Mouse (Mus musculus): Measurements from ENCODE around the gene Gm28845. TPM values are rescaled to one million over a fixed set of nuclear protein-coding genes. Genes with fewer than 3 reads are reported as not detected.
A peak's percentile ranks its signal among the peaks of the same experiment; 100 is the strongest.

Gene Gm28845
- polyA plus RNA-seq, 1 experiment from 2014 or later = not detected

GRCm38 (mm10) chr1:65137560-65137959 lies 18.2 kb upstream of the Gm28845 start:
- DNase-seq (ENCODE audit: low spot score) = no peak
- no peak for ATAC-seq
- Histone ChIP-seq H3K4me2 (ENCODE audit: low read length) (no peak overlapping the region), H3K9ac (ENCODE audit: low read length) (no peak overlapping the region), H3K27me3 (replicated peaks; ENCODE audit: control insufficient read depth, insufficient read depth, low read length) (no peaks in the 10 kb centered on the region), H3K36me3 (ENCODE audit: control insufficient read depth, insufficient read depth, low read length) (no peaks in the 10 kb centered on the region), H3K4me1 (ENCODE audit: control insufficient read depth, insufficient read depth, low read length) (no peaks in the 10 kb centered on the region), H3K27ac (ENCODE audit: low read depth, low read length) (no peak overlapping the region), H3K4me3 (ENCODE audit: low read depth, low read length) (no peak overlapping the region), H3K9me3 (replicated peaks; ENCODE audit: control insufficient read depth, low read length) (no peaks in the 10 kb centered on the region)
- 86% methylated on average over 6 of the region's 6 CpGs for WGBS

GRCm38 (mm10) chr1:65132833-65133232 lies 13.5 kb upstream of the Gm28845 start:
- WGBS = 85% methylated on average over 1 of the region's 1 CpGs
- Histone ChIP-seq H3K9me3 (replicated peaks; ENCODE audit: control insufficient read depth, low read length) (no peaks in the 10 kb centered on the region), H3K4me3 (ENCODE audit: low read depth, low read length) (no peak overlapping the region), H3K36me3 (ENCODE audit: control insufficient read depth, insufficient read depth, low read length) (no peaks in the 10 kb centered on the region), H3K27me3 (replicated peaks; ENCODE audit: control insufficient read depth, insufficient read depth, low read length) (no peaks in the 10 kb centered on the region), H3K27ac (ENCODE audit: low read depth, low read length) (no peak overlapping the region), H3K4me1 (ENCODE audit: control insufficient read depth, insufficient read depth, low read length) (no peaks in the 10 kb centered on the region), H3K9ac (ENCODE audit: low read length) (no peak overlapping the region), H3K4me2 (ENCODE audit: low read length) (no peak overlapping the region)
- DNase-seq (ENCODE audit: low spot score) (no peak), ATAC-seq (no peak)

DNA sequence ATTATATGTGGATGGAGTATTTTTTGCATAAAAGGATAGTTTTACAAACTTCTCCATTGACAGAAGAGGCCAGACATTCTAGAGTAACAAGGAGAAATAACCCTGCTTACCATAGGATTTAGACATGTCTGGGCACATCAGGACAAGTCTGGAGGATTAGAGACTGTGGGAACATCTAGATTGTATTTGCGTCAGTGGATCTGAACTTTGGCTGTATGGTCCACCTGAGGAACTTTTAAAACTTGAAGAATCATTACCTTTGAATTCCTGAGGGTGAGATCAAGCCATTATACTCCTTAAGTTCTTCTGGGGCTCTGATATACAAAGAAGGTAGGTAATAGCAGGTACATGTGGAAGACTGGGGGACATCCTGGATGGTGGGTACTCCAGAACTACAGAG lies 12.3 kb upstream of the Gm28845 start:
- DNase-seq (ENCODE audit: low spot score) = no peak
- no peak overlapping the region for H3K4me2 ChIP-seq (ENCODE audit: low read length)
- H3K9ac ChIP-seq (ENCODE audit: low read length) = no peak overlapping the region
- H3K36me3 ChIP-seq (ENCODE audit: control insufficient read depth, insufficient read depth, low read length) = no peaks in the 10 kb centered on the region
- no peaks in the 10 kb centered on the region for H3K27me3 ChIP-seq (replicated peaks; ENCODE audit: control insufficient read depth, insufficient read depth, low read length)
- no peak for ATAC-seq
- WGBS = 97% methylated on average over 1 of the region's 1 CpGs
- H3K4me3 ChIP-seq (ENCODE audit: low read depth, low read length) = no peak overlapping the region
- no peaks in the 10 kb centered on the region for H3K4me1 ChIP-seq (ENCODE audit: control insufficient read depth, insufficient read depth, low read length)
- no peaks in the 10 kb centered on the region for H3K9me3 ChIP-seq (replicated peaks; ENCODE audit: control insufficient read depth, low read length)
- no peak overlapping the region for H3K27ac ChIP-seq (ENCODE audit: low read depth, low read length)

DNA sequence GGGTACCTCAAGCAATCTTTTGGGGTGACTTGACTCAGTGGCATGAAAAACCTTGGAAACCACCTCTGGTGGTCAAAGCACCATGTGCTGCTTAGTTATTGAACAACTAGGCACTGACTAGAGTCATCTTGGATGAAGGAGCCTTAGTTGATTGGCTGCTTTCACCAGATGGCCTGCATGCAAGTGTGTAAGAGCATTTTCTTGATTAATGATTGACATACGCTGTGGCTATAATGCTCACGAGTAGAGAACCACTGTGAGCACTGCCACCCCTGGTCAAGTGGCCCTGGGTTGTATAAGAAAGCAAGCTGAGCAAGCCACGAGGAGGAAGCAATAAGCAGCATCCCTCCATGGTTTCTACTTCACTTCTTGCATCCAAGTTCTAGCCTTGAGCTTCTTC lies 10.9 kb upstream of the Gm28845 start:
- Histone ChIP-seq H3K27me3 (replicated peaks; ENCODE audit: control insufficient read depth, insufficient read depth, low read length) (no peaks in the 10 kb centered on the region), H3K4me1 (ENCODE audit: control insufficient read depth, insufficient read depth, low read length) (no peaks in the 10 kb centered on the region), H3K36me3 (ENCODE audit: control insufficient read depth, insufficient read depth, low read length) (no peaks in the 10 kb centered on the region), H3K4me2 (ENCODE audit: low read length) (no peak overlapping the region), H3K27ac (ENCODE audit: low read depth, low read length) (no peak overlapping the region), H3K4me3 (ENCODE audit: low read depth, low read length) (no peak overlapping the region), H3K9me3 (replicated peaks; ENCODE audit: control insufficient read depth, low read length) (no peaks in the 10 kb centered on the region), H3K9ac (ENCODE audit: low read length) (no peak overlapping the region)
- WGBS = 80% methylated on average over 3 of the region's 3 CpGs
- no peak for DNase-seq (ENCODE audit: low spot score)
- ATAC-seq = no peak

GRCm38 (mm10) chr1:65129634-65130180 lies 10.3 kb upstream of the Gm28845 start:
- H3K4me3 ChIP-seq (ENCODE audit: low read depth, low read length) = no peak overlapping the region
- no peak for ATAC-seq
- H3K27me3 ChIP-seq (replicated peaks; ENCODE audit: control insufficient read depth, insufficient read depth, low read length) = no peaks in the 10 kb centered on the region
- H3K9ac ChIP-seq (ENCODE audit: low read length) = no peak overlapping the region
- no peak overlapping the region for H3K27ac ChIP-seq (ENCODE audit: low read depth, low read length)
- no peaks in the 10 kb centered on the region for H3K9me3 ChIP-seq (replicated peaks; ENCODE audit: control insufficient read depth, low read length)
- 83% methylated on average over 3 of the region's 3 CpGs for WGBS
- H3K4me2 ChIP-seq (ENCODE audit: low read length) = no peak overlapping the region
- DNase-seq (ENCODE audit: low spot score) = no peak
- H3K36me3 ChIP-seq (ENCODE audit: control insufficient read depth, insufficient read depth, low read length) = no peaks in the 10 kb centered on the region
- no peaks in the 10 kb centered on the region for H3K4me1 ChIP-seq (ENCODE audit: control insufficient read depth, insufficient read depth, low read length)

DNA sequence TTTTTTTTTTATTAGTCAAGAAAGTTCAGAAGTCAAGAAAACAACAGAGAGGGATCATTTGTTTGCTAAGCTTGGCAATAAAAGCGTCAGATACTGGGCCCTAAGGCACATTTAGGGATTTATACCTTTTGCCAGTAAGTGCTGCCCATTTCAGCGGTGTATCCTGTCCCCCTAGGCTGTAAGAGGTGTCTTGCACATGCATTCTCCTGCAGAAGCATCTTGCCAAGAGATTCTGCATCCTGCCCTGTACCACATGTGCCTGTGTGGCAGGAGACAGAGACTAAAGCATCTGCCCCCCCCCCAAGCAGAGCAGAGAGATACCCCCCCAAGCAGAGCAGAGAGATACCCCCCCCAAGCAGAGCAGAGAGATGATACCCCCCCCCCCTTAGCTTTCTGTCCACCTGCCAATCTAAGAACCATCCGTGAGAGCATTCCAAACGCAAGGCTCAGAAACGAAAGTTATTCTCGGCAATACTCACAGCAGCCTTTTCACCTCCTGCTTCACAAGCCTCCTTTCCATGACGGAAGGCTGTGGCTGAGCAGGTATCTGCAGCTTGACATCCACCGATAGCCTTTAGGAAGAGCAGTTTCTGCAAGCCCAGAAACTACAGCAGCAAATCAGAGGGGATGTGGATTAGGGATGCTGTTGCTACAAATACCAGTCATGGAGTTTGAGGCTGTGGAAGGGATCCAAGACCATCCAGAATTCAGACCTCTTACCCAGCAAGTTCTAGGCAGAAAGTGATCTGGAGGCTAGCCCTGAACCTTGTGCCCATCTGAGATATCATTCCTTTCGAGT lies 3.4 kb upstream of the Gm28845 start, which contains the start of gene D630023F18Rik:
TSS of gene D630023F18Rik (minus strand) at position 641 of the 799 bp plus-strand sequence.
- H3K27me3 ChIP-seq (replicated peaks; ENCODE audit: control insufficient read depth, insufficient read depth, low read length) = no peaks in the 10 kb centered on the region
- peak within 1 kb of the TSS; percentile 54; the same call in 1 of the 2 replicates for H3K9ac ChIP-seq (ENCODE audit: low read length)
- no peak within 1 kb of the TSS for H3K27ac ChIP-seq (ENCODE audit: low read depth, low read length)
- 23% methylated on average over 9 of the region's 9 CpGs for WGBS
- no peak; the same call in 1 of the 2 replicates for ATAC-seq
- H3K4me3 ChIP-seq (ENCODE audit: low read depth, low read length) = no peak within 1 kb of the TSS
- H3K36me3 ChIP-seq (ENCODE audit: control insufficient read depth, insufficient read depth, low read length) = no peaks in the 10 kb centered on the region
- peak; percentile 15 for DNase-seq (ENCODE audit: low spot score)
- H3K4me2 ChIP-seq (ENCODE audit: low read length) = peak within 1 kb of the TSS; percentile 43; the same call in 1 of the 2 replicates
- no peaks in the 10 kb centered on the region for H3K4me1 ChIP-seq (ENCODE audit: control insufficient read depth, insufficient read depth, low read length)
- no peaks in the 10 kb centered on the region for H3K9me3 ChIP-seq (replicated peaks; ENCODE audit: control insufficient read depth, low read length)

DNA sequence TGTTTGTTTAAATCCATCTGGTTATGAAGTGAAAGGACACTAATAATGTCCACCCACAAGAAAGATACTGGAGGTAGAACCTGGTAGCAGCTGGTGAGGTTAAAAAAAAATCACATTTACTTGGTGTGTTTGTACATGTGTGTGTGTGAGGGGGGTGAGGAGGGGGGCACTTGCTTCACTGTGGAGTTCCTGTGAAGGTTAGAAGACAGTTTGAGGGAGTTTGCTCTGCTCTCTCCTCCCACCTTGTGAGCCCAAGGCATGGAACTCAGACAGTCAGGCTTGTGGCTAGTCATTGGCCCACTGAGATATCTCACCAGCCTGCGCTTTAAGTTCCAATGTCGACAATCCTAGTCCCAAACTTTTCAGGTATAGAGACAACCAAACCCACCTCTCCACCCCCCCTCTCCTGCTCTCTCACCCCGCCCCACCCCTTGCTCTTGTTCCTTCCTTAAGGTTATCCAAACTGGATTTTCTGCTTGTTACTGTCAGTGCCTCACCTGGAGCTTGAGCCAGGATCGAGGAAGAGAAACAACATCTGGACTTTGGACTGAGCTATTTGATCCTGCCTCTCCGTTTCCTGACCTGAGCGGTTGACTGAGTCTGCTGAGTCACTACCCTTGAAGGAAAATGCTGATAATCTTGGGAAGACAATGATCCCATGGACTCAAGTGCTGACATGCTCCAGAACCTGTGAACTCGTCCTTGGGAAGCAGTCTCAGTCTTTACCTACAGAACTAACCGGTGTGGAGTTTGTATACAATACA lies 1.0 kb downstream of the Gm28845 start:
- Histone ChIP-seq H3K4me3 (ENCODE audit: low read depth, low read length) (no peak overlapping the region), H3K9me3 (replicated peaks; ENCODE audit: control insufficient read depth, low read length) (no peaks in the 10 kb centered on the region), H3K36me3 (ENCODE audit: control insufficient read depth, insufficient read depth, low read length) (no peaks in the 10 kb centered on the region), H3K4me1 (ENCODE audit: control insufficient read depth, insufficient read depth, low read length) (no peaks in the 10 kb centered on the region), H3K27ac (ENCODE audit: low read depth, low read length) (no peak overlapping the region), H3K27me3 (replicated peaks; ENCODE audit: control insufficient read depth, insufficient read depth, low read length) (no peaks in the 10 kb centered on the region), H3K4me2 (ENCODE audit: low read length) (no peak overlapping the region), H3K9ac (ENCODE audit: low read length) (no peak overlapping the region)
- no peak for ATAC-seq
- 79% methylated on average over 8 of the region's 8 CpGs for WGBS
- DNase-seq (ENCODE audit: low spot score) = no peak

DNA sequence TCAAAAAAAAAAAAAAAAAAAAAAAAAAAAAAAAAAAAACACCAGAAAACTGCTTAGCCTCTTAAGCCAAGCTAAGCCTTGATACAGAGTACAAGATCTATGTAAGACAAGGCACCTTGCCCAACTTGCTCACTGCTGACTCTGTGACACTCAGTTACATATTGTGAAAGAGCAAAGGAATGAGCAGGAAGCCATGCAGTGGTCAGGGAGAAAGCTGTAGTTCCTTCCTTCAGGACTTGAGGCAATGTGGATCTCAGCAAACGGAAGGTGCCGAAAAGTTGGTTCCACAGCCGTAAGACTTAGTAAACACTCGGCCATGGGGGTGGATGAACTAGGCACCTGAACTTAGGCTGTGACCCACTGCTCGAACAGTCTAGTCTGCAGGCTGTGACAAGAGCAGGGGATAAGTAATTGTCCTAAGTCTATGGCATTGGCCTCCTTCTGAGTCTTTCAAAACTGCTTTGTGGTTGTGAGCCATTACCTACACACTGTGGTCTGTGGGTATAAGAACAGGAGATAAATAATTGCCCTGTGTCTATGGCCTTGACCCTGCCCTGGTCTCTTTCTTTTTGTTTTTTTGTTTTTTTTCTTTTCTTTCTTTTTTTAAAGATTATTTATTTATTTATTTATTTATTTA lies 5.7 kb downstream of the Gm28845 start:
- WGBS = 87% methylated on average over 5 of the region's 5 CpGs
- no peak overlapping the region for H3K27ac ChIP-seq (ENCODE audit: low read depth, low read length)
- no peak overlapping the region for H3K4me2 ChIP-seq (ENCODE audit: low read length)
- no peak for DNase-seq (ENCODE audit: low spot score)
- no peaks in the 10 kb centered on the region for H3K36me3 ChIP-seq (ENCODE audit: control insufficient read depth, insufficient read depth, low read length)
- H3K9ac ChIP-seq (ENCODE audit: low read length) = no peak overlapping the region
- no peaks in the 10 kb centered on the region for H3K4me1 ChIP-seq (ENCODE audit: control insufficient read depth, insufficient read depth, low read length)
- ATAC-seq = no peak
- no peaks in the 10 kb centered on the region for H3K27me3 ChIP-seq (replicated peaks; ENCODE audit: control insufficient read depth, insufficient read depth, low read length)
- H3K4me3 ChIP-seq (ENCODE audit: low read depth, low read length) = no peak overlapping the region
- H3K9me3 ChIP-seq (replicated peaks; ENCODE audit: control insufficient read depth, low read length) = no peaks in the 10 kb centered on the region

Measured in forebrain, embryonic 14.5 days (tissue).